Mouse (Mus musculus) kidney, adult 11 months (tissue): ENCODE results near the gene Scn11a.
A peak's percentile ranks its signal among the peaks of the same experiment; 100 is the strongest.

Experiments used
- DNase-seq: peaks from one replicate; pipeline ENCODE4 v3.0.0; 2022

Gene Scn11a

DNA sequence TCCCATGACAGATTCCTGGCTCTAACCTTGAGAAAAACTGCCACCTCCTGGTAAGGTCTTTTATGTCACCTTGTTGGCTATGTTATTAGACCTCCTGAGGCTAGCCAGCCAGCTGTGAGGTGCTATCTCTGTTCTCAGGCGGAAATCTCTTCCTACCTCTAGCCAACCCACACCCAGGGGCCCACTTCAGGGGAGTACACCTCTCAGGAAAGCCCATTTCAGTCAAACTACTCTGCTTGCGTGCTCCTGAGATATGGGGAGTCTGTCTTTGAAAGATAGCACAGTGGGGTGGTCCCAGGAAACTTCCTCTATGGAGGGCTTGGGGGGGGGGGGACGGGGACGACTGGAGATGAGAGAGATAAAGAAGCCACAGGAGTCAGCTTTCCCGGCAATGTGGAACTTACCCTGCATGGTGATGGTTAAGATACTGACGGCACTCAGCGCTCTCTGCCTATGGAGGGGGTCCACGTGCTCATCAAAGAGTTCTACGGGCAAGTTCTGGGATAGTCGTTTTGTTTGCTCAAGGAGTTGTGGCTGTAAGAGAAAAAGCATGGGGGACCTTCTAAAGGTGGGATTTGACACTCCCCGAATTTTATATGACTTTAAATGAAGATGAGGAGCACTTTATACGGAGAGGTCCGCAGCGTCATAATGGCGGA is 29.9 kb downstream of the Scn11a start:
- no peak for DNase-seq

DNA sequence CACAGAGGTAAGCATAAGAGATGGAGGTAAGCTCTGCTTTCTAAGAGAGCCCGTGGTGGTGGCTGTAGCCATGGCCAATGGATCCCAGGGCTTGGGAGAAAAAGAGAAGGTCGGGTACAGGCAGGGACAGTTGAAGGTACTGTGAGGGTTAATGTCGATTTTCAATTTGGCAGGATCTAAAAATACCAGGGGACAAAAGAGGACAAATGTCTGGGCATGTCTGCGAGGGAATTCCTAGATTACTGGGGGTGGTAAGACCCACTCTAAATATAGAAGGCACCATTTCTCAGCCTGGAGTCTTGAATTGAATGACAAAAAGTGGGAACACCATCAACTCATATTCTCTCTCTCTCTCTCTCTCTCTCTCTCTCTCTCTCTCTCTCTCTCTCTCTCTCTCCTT is 30.8 kb downstream of the Scn11a start:
- DNase-seq, result no peak

- DNase-seq, result no peak
Measured at GRCm38 (mm10) chr9:119792505-119792904, 32.8 kb downstream of the Scn11a start.

- DNase-seq, result no peak
Measured at GRCm38 (mm10) chr9:119780901-119781300, 44.4 kb downstream of the Scn11a start.

DNA sequence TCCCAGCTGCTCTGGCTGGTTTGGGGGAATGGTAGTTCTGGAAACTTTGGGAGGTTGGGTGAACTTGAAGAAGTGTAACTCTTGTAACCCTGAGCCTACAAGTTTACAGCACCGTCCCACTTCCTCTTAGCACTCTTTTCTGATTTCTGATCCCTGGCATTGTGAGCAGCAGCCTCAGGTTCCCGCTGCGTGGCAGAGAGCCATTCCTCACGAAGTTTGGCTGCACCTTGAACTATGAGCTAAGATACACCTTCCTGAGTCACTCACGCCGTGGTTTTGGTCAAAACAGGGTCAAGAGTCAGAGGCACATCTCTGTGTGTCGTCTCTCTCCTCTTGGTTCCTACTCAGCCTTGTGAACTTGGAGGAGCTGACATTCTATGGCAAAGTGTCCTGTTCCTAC is 48.6 kb downstream of the Scn11a start:
- DNase-seq, result peak; percentile 7

DNA sequence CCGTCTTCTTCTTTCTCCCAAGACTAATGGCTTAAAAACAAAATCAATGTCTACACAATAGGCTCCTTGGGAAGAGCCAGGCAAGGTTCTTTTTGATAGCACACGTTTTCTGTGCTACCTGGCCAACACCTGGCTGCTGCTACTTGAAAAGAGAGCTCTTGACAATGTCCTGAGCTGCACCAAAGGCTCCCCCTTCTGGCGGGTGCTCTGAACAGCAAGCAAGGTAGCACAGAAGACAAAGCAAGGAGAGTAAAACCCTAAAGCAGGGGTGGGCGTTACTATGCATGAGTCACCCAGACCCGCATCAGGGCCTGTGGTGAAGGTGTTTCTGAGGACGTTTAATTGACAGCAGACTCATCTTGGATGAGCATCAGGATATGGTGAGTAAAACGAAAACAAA is 56.7 kb downstream of the Scn11a start:
- no peak for DNase-seq

DNA sequence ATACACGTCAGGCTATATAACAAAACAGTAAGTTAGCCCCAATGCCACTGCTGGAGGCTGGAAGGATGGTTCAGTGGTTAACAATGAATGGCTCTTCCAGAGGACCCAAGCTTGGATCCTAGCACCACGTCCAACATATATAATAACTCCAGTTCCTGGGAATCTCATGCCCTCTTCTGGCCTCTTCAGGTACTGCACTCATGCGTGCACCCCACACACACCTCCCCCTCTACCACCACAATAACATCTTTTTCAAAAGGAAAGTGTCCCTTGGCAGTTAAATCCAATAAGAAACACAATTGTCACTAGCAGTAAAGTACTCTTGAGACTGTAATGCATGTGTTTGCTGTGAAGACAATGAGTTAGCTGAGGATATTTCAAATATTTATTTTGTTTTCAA is 65.0 kb downstream of the Scn11a start:
- no peak for DNase-seq

GRCm38 (mm10) chr9:119759457-119759856 is 65.8 kb downstream of the Scn11a start:
- DNase-seq, result no peak

DNA sequence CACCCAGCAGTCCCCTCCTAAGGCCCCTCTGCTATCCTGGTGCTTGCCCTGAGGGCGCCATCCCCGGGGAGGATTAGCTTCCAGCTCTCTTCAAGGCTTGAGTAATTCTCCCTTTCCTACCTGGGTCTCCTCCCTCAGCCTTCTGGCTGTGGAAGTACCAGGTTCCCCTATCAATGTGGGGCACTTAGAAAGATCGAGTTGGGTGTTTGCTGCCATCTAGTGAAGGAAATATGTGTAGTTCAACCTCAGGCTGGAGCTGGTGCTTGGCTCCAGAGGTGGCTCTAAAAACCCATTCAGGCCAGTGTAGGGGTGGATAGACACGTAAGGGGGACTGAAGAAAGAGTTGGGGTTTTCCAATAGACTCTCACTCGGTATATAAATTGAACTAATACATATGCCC is 73.7 kb downstream of the Scn11a start:
- DNase-seq, result no peak

GRCm38 (mm10) chr9:119749112-119749511 is 76.1 kb downstream of the Scn11a start:
- DNase-seq, result no peak

GRCm38 (mm10) chr9:119743900-119744299 is 81.4 kb downstream of the Scn11a start:
- no peak for DNase-seq

DNA sequence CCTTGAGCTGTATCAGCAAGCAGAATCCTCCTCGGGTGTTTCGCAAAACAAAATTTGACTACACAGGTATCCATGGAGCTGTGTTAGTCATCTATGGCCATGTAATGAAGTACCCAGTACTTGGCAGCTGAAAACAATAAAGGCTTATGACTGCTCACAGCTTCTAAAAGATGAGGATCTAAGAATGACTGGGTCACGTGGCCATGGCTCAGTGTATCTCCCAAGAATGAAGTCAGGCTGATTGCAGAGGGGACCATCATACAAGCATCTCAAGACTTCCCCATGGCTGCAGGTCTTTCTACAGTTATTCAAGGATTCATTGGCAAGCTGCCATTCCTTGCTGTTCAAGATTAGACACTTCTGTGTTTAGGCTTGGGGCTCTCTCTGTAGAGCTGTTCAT is 81.9 kb downstream of the Scn11a start:
- DNase-seq, result no peak

GRCm38 (mm10) chr9:119741101-119741786 is 84.0 kb downstream of the Scn11a start:
- DNase-seq, result no peak

DNA sequence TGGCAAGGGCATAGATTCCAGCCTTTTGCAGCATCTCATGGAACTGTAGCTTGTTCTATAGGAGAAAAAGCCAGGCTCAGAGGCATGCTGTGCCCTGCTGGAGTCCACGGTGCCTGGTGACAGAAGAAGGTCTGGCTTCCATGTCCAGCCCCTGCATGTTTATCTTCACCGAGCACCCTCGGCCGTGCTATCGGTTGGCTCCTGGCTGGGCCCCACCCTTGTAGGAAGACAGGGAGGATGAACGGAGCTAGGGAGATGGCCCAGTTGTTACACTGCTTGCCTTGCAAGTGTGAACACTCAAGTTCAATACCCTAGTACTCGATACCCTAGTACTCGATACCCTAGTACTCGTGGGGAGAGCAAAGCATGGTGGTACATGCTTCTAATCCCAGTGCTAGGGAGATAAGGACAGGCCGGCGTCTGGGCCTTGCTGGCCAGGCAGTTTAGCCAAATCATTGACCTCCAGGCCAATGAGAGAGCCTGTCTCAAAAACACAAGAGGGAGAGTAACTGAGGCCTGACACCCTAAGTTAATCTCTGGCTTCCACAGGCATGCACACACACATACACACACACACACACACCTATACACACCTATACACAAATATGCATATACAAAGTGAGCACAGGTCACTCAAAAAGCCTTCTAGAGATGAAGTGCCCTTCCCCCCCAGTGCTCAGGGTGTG is 96.7 kb downstream of the Scn11a start:
- DNase-seq, result no peak

DNA sequence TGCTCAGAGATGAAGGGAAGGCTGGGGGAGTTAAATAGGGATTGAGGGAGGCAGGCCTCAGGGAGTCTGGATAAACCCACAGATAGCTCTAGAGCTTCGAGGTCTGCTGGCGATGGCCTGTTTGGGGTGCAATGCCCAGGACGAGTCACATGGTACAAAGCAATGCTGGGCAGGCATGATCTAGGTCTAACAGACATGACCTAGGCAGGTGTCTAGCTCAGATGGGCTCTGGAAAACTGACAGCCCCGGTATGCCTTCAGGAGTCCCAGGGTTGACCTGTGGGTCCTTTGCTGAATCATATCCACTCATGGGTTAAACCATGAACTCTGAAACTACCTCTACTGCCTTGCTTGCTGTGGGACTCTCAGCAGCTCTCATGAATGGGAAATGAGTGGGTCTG is 98.3 kb downstream of the Scn11a start:
- DNase-seq, result no peak

DNA sequence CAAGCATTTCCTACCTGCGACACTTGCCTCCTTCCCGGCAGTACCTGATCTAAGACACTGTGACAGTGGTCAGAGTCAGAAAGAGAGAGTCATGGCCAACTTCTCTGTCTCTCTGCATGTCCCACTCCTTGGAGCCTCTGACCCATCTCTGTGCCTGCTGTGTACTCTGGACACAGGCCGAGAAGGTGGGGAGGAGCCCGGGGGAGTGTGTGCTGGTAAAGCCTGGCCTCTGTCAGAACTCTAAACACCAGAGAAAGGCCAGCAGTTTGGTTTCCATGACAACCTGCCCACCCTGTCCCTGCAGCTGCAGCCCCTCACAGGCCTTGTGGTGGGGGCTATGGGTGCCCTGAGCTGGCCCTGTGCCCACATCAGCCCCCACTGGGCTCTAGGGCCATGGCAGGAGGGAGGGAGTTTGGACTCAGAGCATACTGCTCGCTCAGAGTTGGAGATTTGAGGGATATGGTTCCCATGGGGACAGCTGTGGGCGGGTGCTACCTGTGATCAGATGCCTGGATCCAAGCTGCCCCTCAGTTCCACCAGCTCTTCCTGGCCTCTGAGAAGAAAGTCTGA is 99.9 kb downstream of the Scn11a start:
- no peak for DNase-seq

GRCm38 (mm10) chr9:119719222-119719621 is 106.0 kb downstream of the Scn11a start, which contains the start of gene Scn10a:
Gene Scn10a (minus strand): TSS chr9:119719322.
- DNase-seq, result no peak

DNA sequence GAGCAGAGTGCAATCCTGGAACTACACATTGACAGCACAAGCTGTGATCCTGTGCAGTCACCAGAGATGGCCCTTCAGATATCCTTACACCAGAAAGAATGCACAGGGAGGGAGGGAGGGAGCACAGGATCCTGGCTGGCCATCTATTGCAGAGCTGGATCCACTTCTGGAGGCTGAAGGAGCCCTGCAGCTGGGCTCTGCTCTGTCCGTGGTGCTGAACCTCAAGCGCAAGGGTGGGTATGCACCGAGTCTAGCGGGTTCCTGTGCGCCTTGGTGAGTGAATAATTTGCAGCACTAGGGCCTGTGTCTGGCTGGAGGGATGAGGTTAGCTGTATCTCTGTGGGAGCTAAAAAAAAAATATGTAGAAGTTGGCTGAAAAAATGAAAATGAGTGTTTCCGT is 118.6 kb downstream of the Scn11a start:
- DNase-seq, result peak; percentile 6
